Mouse (Mus musculus) intestine, embryonic 16.5 days (tissue): ENCODE results near the gene Gm20388. TPM values are rescaled to one million over a fixed set of nuclear protein-coding genes. Genes with fewer than 3 reads are reported as not detected.

ENCODE experiments used
- ATAC-seq: fragments of 200-750 bp; cut with Nextera tagmentation; 2 replicates; pipeline ENCODE4 v1.8.0; 2017; ENCODE audit warnings: moderate TSS enrichment, moderate library complexity
- H3K27ac ChIP-seq: fragments of 300-500 bp; sonication (generic); 2 replicates; pipeline ENCODE4 v1.5.1; 2014; ENCODE audit warnings: mild to moderate bottlenecking, low read length
- H3K27me3 ChIP-seq: fragments of 300-500 bp; sonication (generic); replicated peaks from 2 replicates; pipeline ENCODE4 v1.6.1; 2014; ENCODE audit warnings: low read length, control low read depth, mixed read lengths; ENCODE audit not compliant: control insufficient read depth, insufficient read depth
- H3K36me3 ChIP-seq: fragments of 300-500 bp; sonication (generic); 2 replicates; pipeline ENCODE4 v1.6.1; 2014; ENCODE audit warnings: low read length, control low read depth; ENCODE audit not compliant: control insufficient read depth, insufficient read depth
- H3K4me1 ChIP-seq: fragments of 300-500 bp; sonication (generic); 2 replicates; pipeline ENCODE4 v1.6.1; 2014; ENCODE audit warnings: low read length, control low read depth, mixed read lengths; ENCODE audit not compliant: control insufficient read depth, insufficient read depth
- H3K4me2 ChIP-seq: fragments of 300-500 bp; sonication (generic); 2 replicates; pipeline ENCODE4 v1.6.1; 2014; ENCODE audit warnings: low read depth, low read length, control low read depth
- H3K4me3 ChIP-seq: fragments of 300-500 bp; sonication (generic); 2 replicates; pipeline ENCODE4 v1.5.1; 2014; ENCODE audit warnings: mild to moderate bottlenecking, low read length
- H3K9ac ChIP-seq: fragments of 300-500 bp; sonication (generic); 2 replicates; pipeline ENCODE4 v1.6.1; 2014; ENCODE audit warnings: low read depth, low read length
- H3K9me3 ChIP-seq: fragments of 300-500 bp; sonication (generic); 2 replicates; pipeline ENCODE4 v1.6.1; 2016; ENCODE audit warnings: low read length, control low read depth; ENCODE audit not compliant: control insufficient read depth
- WGBS: fragments of 180-500 bp; shearing (Covaris S2); extraction: QIAGEN DNeasy Blood & Tissue Kit; methylation state at CpG from one replicate; pipeline ENCODE4 v1.1.7; 2014; 5-methylcytosine and 5-hydroxymethylcytosine counted together
- polyA plus RNA-seq: library from polyadenylated mRNA; unstranded; fragments of >200 nt; fragmentation: Nextera tagmentation; extraction: Ambion mirVana; gene quantifications from 2 replicates; pipeline ENCODE4 v1.2.1, GENCODE M21; 2015

Gm20388 gene
- polyA plus RNA-seq, 1 experiment from 2014 or later = 5.8 TPM

DNA sequence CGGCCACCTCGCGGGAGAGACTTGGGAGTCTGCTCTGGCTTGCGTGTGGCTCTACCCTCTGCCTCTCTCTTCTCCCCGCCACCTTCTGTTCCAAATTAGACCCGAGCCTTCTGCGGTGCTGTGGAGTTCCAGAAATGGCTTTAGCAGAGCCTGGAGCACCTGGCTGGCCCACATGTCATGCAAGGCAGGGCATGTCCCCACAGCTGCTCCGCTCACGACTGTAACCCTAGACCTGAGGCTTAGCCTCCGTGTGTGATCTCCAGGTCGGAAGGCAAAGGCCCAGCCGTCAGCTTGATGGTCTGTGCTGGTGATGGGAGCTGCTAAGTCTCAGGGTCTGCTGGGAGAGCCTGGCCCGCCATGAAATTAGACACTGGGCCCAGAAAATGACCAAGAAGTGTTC, 348.6 kb downstream of the Gm20388 start:
- H3K4me2 ChIP-seq = no peak overlapping the region
- no peak overlapping the region for H3K9ac ChIP-seq
- no peaks in the 10 kb centered on the region for H3K36me3 ChIP-seq
- no peaks in the 10 kb centered on the region for H3K27me3 ChIP-seq
- peaks cover 42% of the 10 kb centered on the region for H3K4me1 ChIP-seq
- H3K9me3 ChIP-seq = no peaks in the 10 kb centered on the region
- WGBS = 89% methylated on average over 13 of the region's 13 CpGs
- ATAC-seq = no peak
- no peak overlapping the region for H3K4me3 ChIP-seq
- no peak overlapping the region for H3K27ac ChIP-seq

DNA sequence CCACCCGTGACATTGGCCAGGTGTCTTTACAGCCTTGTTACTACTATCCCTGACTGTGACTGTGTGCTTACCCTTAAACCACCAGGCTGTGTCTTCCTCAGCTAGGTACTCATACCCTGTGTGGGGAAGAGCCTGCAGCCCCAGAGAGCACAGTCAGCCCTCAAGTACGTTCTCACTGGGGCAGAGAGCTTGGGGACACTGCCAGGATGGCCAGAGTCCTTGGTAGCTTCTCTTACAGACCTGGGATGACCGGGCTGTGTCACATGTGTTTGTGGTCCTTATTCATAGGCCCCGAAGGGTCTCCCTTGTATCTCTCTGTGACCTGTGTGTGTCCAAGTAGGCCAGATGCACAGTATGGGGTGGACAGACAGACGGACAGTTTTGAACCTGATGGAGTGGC, 350.0 kb downstream of the Gm20388 start:
- no peaks in the 10 kb centered on the region for H3K27me3 ChIP-seq
- H3K9ac ChIP-seq = no peak overlapping the region
- no peak overlapping the region for H3K4me2 ChIP-seq
- H3K36me3 ChIP-seq = no peaks in the 10 kb centered on the region
- whole genome bisulfite sequencing = 73% methylated on average over 5 of the region's 5 CpGs
- H3K27ac ChIP-seq = peak overlapping the region; percentile 62
- peaks cover 48% of the 10 kb centered on the region for H3K4me1 ChIP-seq
- no peaks in the 10 kb centered on the region for H3K9me3 ChIP-seq
- ATAC-seq = no peak
- H3K4me3 ChIP-seq = no peak overlapping the region

DNA sequence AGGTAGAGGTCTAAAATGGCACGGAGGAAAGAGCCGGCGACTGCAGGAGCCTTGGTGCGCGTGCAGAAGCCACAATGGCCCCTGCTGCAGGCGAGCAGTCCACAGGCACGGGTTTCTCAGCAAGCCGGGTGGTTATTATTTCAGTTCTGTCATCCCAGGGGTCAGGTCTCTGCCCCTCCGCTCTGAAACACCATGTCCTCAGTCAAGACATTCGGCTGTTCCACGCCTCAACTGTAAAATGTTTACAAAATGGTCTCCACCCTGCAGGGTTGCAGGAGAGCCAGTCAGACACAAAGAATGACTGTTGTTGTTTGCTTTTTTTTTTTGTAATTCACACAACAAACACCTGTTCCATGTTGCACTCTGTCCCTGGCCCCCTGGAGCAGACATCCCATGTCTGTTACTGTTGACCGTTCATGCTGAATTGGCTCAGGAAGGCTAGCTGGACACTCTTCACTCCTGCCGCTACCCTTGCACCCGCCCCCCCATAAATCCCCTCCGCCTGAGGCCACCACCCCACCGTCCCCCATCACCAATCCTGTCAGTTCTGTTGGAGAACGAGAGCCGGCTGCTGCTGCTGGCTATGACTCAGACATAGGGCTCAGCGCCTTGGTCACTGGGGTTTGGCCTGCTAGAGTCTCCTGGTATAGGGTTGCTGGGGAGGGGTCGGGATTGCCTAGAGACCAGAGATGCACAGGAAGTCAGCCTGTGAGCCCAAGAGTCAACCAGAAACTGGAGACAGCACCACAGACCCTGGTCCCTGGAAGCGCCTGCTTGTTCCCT, 350.9 kb downstream of the Gm20388 start:
- Histone ChIP-seq H3K4me3 (no peak overlapping the region), H3K4me2 (no peak overlapping the region), H3K36me3 (no peaks in the 10 kb centered on the region), H3K27ac (peak overlapping the region; percentile 62), H3K4me1 (peaks cover 40% of the 10 kb centered on the region), H3K27me3 (no peaks in the 10 kb centered on the region), H3K9ac (0 out of 2 replicates have a peak overlapping the region, but pooled peaks have one; percentile 4), H3K9me3 (no peaks in the 10 kb centered on the region)
- no peak for ATAC-seq
- 28% methylated on average over 21 of the region's 21 CpGs for WGBS

DNA sequence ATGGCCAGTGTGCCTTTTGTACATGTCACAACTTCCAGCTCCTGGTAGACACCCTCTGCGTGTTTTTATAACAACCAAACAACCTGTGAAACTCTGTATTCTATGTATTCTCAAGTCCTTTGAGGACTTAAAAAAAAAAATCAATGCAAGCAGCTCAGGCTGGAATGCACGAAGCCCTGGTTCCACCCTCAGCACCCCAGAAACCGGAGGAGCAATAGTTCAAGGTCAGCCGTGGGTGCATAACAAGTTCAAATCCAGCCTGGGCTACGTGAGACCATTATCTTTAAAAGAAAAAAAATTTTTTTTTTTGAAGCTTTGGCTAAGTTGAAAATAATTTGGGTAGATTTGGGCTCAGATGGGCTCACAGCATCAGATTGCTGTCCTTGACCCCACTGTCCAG, 353.2 kb downstream of the Gm20388 start:
- Histone ChIP-seq H3K9ac (no peak overlapping the region), H3K4me1 (peaks cover 47% of the 10 kb centered on the region), H3K4me2 (no peak overlapping the region), H3K36me3 (no peaks in the 10 kb centered on the region), H3K9me3 (no peaks in the 10 kb centered on the region), H3K27me3 (no peaks in the 10 kb centered on the region), H3K4me3 (no peak overlapping the region), H3K27ac (no peak overlapping the region; the same call in 1 of the 2 replicates)
- no peak for ATAC-seq
- 81% methylated on average over 5 of the region's 5 CpGs for WGBS

DNA sequence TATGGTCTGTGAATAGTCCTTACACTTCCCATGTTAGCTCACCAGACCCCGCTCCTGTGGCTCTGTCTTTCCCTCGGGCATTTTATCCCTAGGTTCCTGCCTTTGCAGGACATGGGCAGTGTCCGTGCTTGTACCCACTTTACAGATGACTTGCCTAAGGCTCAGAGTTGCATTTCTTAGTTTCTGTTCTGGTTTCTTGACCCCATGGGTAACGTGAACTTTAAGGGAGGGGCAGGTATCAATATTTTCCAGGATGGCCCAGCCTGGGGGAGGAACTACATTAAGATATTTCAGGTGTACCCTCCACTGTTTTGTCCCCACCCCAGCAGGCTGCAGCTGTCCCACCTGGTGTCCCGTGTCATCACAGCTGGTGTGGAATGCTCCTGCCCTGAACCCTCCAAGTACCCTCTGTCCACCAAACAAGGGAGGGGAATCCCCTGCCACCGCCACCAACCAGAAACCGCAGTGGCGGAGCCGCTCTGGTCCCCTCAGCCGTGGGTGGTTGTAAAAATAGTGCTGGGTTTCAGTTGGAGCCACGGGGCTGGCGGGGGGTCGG, 353.8 kb downstream of the Gm20388 start:
- WGBS = 37% methylated on average over 13 of the region's 13 CpGs
- Histone ChIP-seq H3K4me2 (peak overlapping the region; percentile 47), H3K9ac (peak overlapping the region; percentile 50; the same call in 1 of the 2 replicates), H3K4me1 (peaks cover 53% of the 10 kb centered on the region), H3K27me3 (no peaks in the 10 kb centered on the region), H3K9me3 (no peaks in the 10 kb centered on the region), H3K4me3 (peak overlapping the region; percentile 21), H3K36me3 (no peaks in the 10 kb centered on the region), H3K27ac (peak overlapping the region; percentile 82)
- ATAC-seq = peak; percentile 18

DNA sequence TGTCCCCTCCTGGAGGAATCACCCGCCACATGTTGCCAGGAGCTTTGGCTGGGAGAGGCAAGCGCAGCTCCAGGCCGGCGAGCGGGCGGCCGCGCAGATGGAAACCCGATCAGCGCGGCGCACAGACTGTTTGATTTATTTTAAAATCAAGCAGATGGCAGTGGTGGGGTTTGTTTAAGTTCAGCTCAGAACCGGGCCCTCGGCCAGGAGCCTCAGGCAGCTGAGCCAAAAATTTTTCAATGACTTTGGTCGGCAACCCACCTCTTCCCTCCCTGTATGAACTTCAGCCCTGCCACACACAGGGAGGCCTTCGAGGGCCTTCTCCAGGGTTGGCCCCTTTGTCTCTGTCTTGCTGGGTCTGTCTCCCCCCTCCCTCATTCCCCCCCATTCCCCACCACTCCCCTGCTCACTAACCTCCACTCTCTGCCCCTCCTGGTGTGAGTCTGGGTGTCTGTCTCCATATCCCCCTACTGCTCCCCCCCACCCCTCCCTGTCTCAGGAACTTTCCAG, 354.4 kb downstream of the Gm20388 start:
- H3K36me3 ChIP-seq = no peaks in the 10 kb centered on the region
- peak overlapping the region; percentile 84 for H3K27ac ChIP-seq
- peak overlapping the region; percentile 47 for H3K4me2 ChIP-seq
- H3K4me3 ChIP-seq = peak overlapping the region; percentile 21
- no peaks in the 10 kb centered on the region for H3K27me3 ChIP-seq
- ATAC-seq = peak; percentile 79
- WGBS = 12% methylated on average over 16 of the region's 16 CpGs
- peaks cover 53% of the 10 kb centered on the region for H3K4me1 ChIP-seq
- no peaks in the 10 kb centered on the region for H3K9me3 ChIP-seq
- H3K9ac ChIP-seq = peak overlapping the region; percentile 50; the same call in 1 of the 2 replicates

DNA sequence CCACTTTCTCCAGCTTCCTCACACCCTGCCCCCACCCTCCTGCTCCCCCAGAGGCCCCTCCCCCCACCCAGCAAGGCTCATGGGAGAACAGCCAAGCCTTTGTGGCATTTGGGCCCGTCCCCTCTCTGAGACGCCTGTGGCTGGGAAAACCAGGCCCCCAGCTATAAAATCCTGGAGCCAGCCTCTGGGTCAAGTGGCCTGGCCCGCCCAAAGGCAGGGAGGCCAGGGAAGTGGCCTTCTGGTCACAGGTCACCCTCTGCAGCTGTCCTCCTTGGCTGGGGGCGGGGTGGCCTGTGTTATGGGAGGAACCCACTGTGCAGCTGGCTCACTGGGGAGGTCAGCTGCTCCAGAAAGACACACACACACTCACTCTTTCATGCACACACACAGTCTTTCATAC, 354.8 kb downstream of the Gm20388 start:
- ATAC-seq = peak; percentile 72
- no peaks in the 10 kb centered on the region for H3K9me3 ChIP-seq
- H3K27me3 ChIP-seq = no peaks in the 10 kb centered on the region
- no peak overlapping the region for H3K9ac ChIP-seq
- 12% methylated on average over 4 of the region's 4 CpGs for WGBS
- H3K4me1 ChIP-seq = peaks cover 51% of the 10 kb centered on the region
- no peak overlapping the region for H3K4me3 ChIP-seq
- no peaks in the 10 kb centered on the region for H3K36me3 ChIP-seq
- peak overlapping the region; percentile 84 for H3K27ac ChIP-seq
- H3K4me2 ChIP-seq = 0 out of 2 replicates have a peak overlapping the region, but pooled peaks have one; percentile 47

DNA sequence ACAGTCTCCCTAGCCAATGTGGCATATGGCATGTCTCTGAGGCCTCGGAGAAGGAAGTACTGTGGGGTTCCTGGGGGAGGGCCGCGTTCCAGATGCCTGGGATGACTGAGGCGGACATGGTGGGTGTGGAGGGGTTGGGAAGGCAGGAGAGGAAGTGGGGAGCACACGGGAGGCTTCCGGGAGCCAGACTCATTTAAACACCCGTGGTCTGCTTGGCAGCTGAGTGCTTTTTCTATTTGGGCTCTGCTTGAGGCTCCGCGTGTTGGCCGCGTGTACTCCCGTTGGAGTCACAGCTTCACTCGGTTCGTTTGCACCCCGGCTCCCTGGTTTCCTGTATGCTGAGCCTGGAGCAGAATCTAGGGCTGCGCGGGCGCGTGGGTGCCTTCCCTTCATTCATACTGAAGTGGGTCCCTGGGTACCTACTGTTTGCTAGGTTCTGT, 357.9 kb downstream of the Gm20388 start:
- Histone ChIP-seq H3K27me3 (no peaks in the 10 kb centered on the region), H3K4me2 (no peak overlapping the region), H3K4me3 (no peak overlapping the region), H3K9ac (peak overlapping the region; percentile 50), H3K9me3 (no peaks in the 10 kb centered on the region), H3K4me1 (peaks cover 39% of the 10 kb centered on the region), H3K36me3 (no peaks in the 10 kb centered on the region), H3K27ac (peak overlapping the region; percentile 38; the same call in 1 of the 2 replicates)
- WGBS = 50% methylated on average over 19 of the region's 19 CpGs
- ATAC-seq = no peak

DNA sequence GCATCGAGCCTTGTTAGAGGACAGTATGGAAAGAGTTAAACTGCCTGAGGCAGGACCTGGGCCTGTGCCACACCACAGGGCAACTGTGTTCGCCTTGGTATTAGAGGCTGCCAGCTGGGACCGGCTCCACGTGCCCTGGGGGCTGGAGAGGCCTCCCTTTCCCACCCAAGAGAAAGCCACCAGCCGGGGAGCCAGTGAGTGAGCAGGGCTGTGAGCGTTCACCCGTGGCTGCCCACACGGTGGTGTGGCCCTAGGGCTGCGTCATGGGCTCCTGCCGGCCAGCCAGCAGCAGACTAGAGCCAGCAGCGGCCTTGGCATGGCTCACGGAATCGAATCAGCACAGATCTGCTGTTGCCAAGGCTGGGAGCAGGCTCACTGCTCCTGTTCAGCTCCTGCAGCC, 359.8 kb downstream of the Gm20388 start:
- H3K4me3 ChIP-seq = no peak overlapping the region
- no peak overlapping the region for H3K27ac ChIP-seq
- no peak overlapping the region for H3K4me2 ChIP-seq
- no peak for ATAC-seq
- no peak overlapping the region for H3K9ac ChIP-seq
- 79% methylated on average over 13 of the region's 13 CpGs for WGBS
- no peaks in the 10 kb centered on the region for H3K27me3 ChIP-seq
- H3K36me3 ChIP-seq = no peaks in the 10 kb centered on the region
- no peaks in the 10 kb centered on the region for H3K9me3 ChIP-seq
- peaks cover 33% of the 10 kb centered on the region for H3K4me1 ChIP-seq
